Mouse (Mus musculus): ENCODE data around the gene Marco.

GRCm38 (mm10) chr1:120451486-120452270 is 53.1 kb downstream of the Marco start:
- TF ChIP-seq GATA1 (IDR thresholded peaks at IDR 0.05; ENCODE audit: borderline replicate concordance, low read length) (no peak), FLI1 (IDR thresholded peaks at IDR 0.05; ENCODE audit: low read length) (no peak)
